Mouse (Mus musculus) MEL (cell line): Measurements from ENCODE around the gene Slx1b. TPM values are rescaled to one million over a fixed set of nuclear protein-coding genes. Genes with fewer than 3 reads are reported as not detected.

ENCODE experiments used
- DNase-seq: peaks from one replicate; pipeline ENCODE4 v3.0.0; 2011; ENCODE audit warnings: low read depth, low spot score
- H3K27ac ChIP-seq: 2 replicates; pipeline ENCODE4 v1.5.1; 2012; ENCODE audit warnings: low read depth, mild to moderate bottlenecking, control low read depth, low read length, moderate library complexity; ENCODE audit not compliant: control insufficient read depth
- H3K27me3 ChIP-seq, 2 experiments: fragments of 150-350 bp in 1 of 2; sonication (generic) in 1 of 2; 2 replicates each; pipeline ENCODE4 v1.6.1; 2012; ENCODE audit warnings: low read length in 2 of 2, mild to moderate bottlenecking in 2 of 2, improper control_type of control experiment in 1 of 2, moderate library complexity in 1 of 2; ENCODE audit not compliant: insufficient read depth in 2 of 2, control insufficient read depth in 1 of 2
- H3K36me3 ChIP-seq, 2 experiments: 2 replicates each; pipeline ENCODE4 v1.6.1; 2012 to 2014; ENCODE audit warnings: low read length in 2 of 2, improper control_type of control experiment in 1 of 2, inconsistent platforms in 1 of 2, mild to moderate bottlenecking in 1 of 2; ENCODE audit not compliant: insufficient read depth in 2 of 2, control insufficient read depth in 1 of 2
- H3K4me1 ChIP-seq, 2 experiments: fragments of 150-350 bp in 1 of 2; sonication (generic) in 1 of 2; 2 replicates each; pipeline ENCODE4 v1.6.1; 2012; ENCODE audit warnings: low read length in 2 of 2, improper control_type of control experiment in 1 of 2, mild to moderate bottlenecking in 1 of 2; ENCODE audit not compliant: insufficient read depth in 2 of 2, control insufficient read depth in 1 of 2
- H3K4me3 ChIP-seq, 2 experiments: fragments of 150-350 bp in 1 of 2; sonication (generic) in 1 of 2; 2 replicates each; pipeline ENCODE4 v1.5.1; 2012; ENCODE audit warnings: low read depth in 2 of 2, low read length in 2 of 2, mild to moderate bottlenecking in 2 of 2, moderate library complexity in 2 of 2, control low read depth in 1 of 2, improper control_type of control experiment in 1 of 2; ENCODE audit not compliant: control insufficient read depth in 1 of 2, insufficient read depth in 1 of 2
- H3K79me2 ChIP-seq: 2 replicates; pipeline ENCODE4 v1.6.1; 2012; ENCODE audit warnings: mild to moderate bottlenecking, low read length, moderate library complexity; ENCODE audit not compliant: control insufficient read depth, poor library complexity, insufficient read depth
- H3K9ac ChIP-seq: 2 replicates; pipeline ENCODE4 v1.6.1; 2012; ENCODE audit warnings: low read depth, mild to moderate bottlenecking, control low read depth, low read length, moderate library complexity; ENCODE audit not compliant: control insufficient read depth, poor library complexity, severe bottlenecking
- H3K9me3 ChIP-seq: fragments of 150-350 bp; sonication (generic); replicated peaks from 2 replicates; pipeline ENCODE4 v1.6.1; 2012; ENCODE audit warnings: mild to moderate bottlenecking, low read length, improper control_type of control experiment, moderate library complexity; ENCODE audit not compliant: insufficient read depth
- BHLHE40 ChIP-seq: IDR thresholded peaks from 2 replicates; pipeline ENCODE4 v1.6.1; 2012; ENCODE audit warnings: low read depth, mild to moderate bottlenecking, inconsistent platforms, low read length, improper control_type of control experiment, borderline replicate concordance
- CHD1 ChIP-seq: IDR thresholded peaks from 2 replicates; pipeline ENCODE4 v1.6.1; 2012; ENCODE audit warnings: low read depth, mild to moderate bottlenecking, inconsistent platforms, low read length, improper control_type of control experiment
- CHD2 ChIP-seq: IDR thresholded peaks from 2 replicates; pipeline ENCODE4 v1.6.1; 2011; ENCODE audit warnings: low read length, improper control_type of control experiment
- CTCF ChIP-seq, 3 experiments: IDR thresholded peaks in 2 of 3; conservative IDR thresholded peaks in 1 of 3; 2 replicates each; pipeline ENCODE4 v1.5.1; 2011 to 2012; ENCODE audit warnings: low read length in 3 of 3, low read depth in 2 of 3, mild to moderate bottlenecking in 2 of 3, improper control_type of control experiment in 1 of 3, inconsistent platforms in 1 of 3, mixed read lengths in 1 of 3, moderate library complexity in 1 of 3; ENCODE audit not compliant: control insufficient read depth in 1 of 3, insufficient read depth in 1 of 3, poor library complexity in 1 of 3, severe bottlenecking in 1 of 3
- E2F4 ChIP-seq: IDR thresholded peaks from 2 replicates; pipeline ENCODE4 v1.6.1; 2011; ENCODE audit warnings: low read depth, low read length, improper control_type of control experiment, borderline replicate concordance
- ELF1 ChIP-seq: IDR thresholded peaks from 2 replicates; pipeline ENCODE4 v1.6.1; 2014; ENCODE audit warnings: low read depth, mild to moderate bottlenecking, inconsistent platforms, low read length, improper control_type of control experiment, moderate library complexity
- EP300 ChIP-seq, 2 experiments: IDR thresholded peaks; 2 replicates each; pipeline ENCODE4 v1.6.1; 2011; ENCODE audit warnings: improper control_type of control experiment in 2 of 2, low read length in 2 of 2, low read depth in 1 of 2, mild to moderate bottlenecking in 1 of 2
- ETS1 ChIP-seq: IDR thresholded peaks from 2 replicates; pipeline ENCODE4 v1.6.1; 2012; ENCODE audit warnings: low read depth, mild to moderate bottlenecking, inconsistent platforms, low read length, improper control_type of control experiment, moderate library complexity
- GABPA ChIP-seq: IDR thresholded peaks from 2 replicates; pipeline ENCODE4 v1.6.1; 2012; ENCODE audit warnings: low read depth, mild to moderate bottlenecking, inconsistent platforms, low read length, improper control_type of control experiment, moderate library complexity
- GATA1 ChIP-seq: IDR thresholded peaks from 2 replicates; pipeline ENCODE4 v1.6.1; 2011; ENCODE audit warnings: low read depth, low read length, improper control_type of control experiment
- HCFC1 ChIP-seq: IDR thresholded peaks from 2 replicates; pipeline ENCODE4 v1.6.1; 2012; ENCODE audit warnings: low read depth, mild to moderate bottlenecking, inconsistent platforms, low read length, improper control_type of control experiment, moderate library complexity
- JUND ChIP-seq: IDR thresholded peaks from 2 replicates; pipeline ENCODE4 v1.6.1; 2011; ENCODE audit warnings: low read depth, mild to moderate bottlenecking, improper control_type of control experiment, low read length
- MAFK ChIP-seq: IDR thresholded peaks from 2 replicates; pipeline ENCODE4 v1.6.1; 2011; ENCODE audit warnings: low read depth, mild to moderate bottlenecking, low read length, improper control_type of control experiment, borderline replicate concordance
- MAX ChIP-seq: IDR thresholded peaks from 2 replicates; pipeline ENCODE4 v1.6.1; 2011; ENCODE audit warnings: low read length, improper control_type of control experiment
- MAZ ChIP-seq: IDR thresholded peaks from 2 replicates; pipeline ENCODE4 v1.6.1; 2012; ENCODE audit warnings: low read depth, mild to moderate bottlenecking, inconsistent platforms, low read length, improper control_type of control experiment
- MEF2A ChIP-seq: IDR thresholded peaks from 2 replicates; pipeline ENCODE4 v1.6.1; 2014; ENCODE audit warnings: low read depth, mild to moderate bottlenecking, inconsistent platforms, low read length, improper control_type of control experiment; ENCODE audit not compliant: poor library complexity, insufficient replicate concordance, severe bottlenecking; ENCODE audit errors: extremely low read depth
- MXI1 ChIP-seq: IDR thresholded peaks from 2 replicates; pipeline ENCODE4 v1.6.1; 2011; ENCODE audit warnings: mild to moderate bottlenecking, low read depth, low read length, improper control_type of control experiment
- MYB ChIP-seq: IDR thresholded peaks from 2 replicates; pipeline ENCODE4 v1.6.1; 2011; ENCODE audit warnings: mild to moderate bottlenecking, low read depth, low read length, improper control_type of control experiment
- MYC ChIP-seq: IDR thresholded peaks from 2 replicates; pipeline ENCODE4 v1.6.1; 2011; ENCODE audit warnings: low read depth, mild to moderate bottlenecking, low read length, improper control_type of control experiment, moderate library complexity
- NELFE ChIP-seq: IDR thresholded peaks from 2 replicates; pipeline ENCODE4 v1.6.1; 2011; ENCODE audit warnings: low read depth, low read length, improper control_type of control experiment
- NRF1 ChIP-seq: IDR thresholded peaks from 2 replicates; pipeline ENCODE4 v1.6.1; 2014; ENCODE audit warnings: low read depth, mild to moderate bottlenecking, inconsistent platforms, low read length, improper control_type of control experiment, moderate library complexity; ENCODE audit not compliant: poor library complexity, insufficient read depth, severe bottlenecking
- POLR2A ChIP-seq, 2 experiments: IDR thresholded peaks; 2 replicates each; pipeline ENCODE4 v1.6.1; 2011 to 2012; ENCODE audit warnings: low read length in 2 of 2, mild to moderate bottlenecking in 2 of 2, control low read depth in 1 of 2, improper control_type of control experiment in 1 of 2, low read depth in 1 of 2, moderate library complexity in 1 of 2; ENCODE audit not compliant: control insufficient read depth in 1 of 2, insufficient read depth in 1 of 2, poor library complexity in 1 of 2
- POLR2AphosphoS2 ChIP-seq: IDR thresholded peaks from 2 replicates; pipeline ENCODE4 v1.6.1; 2011; ENCODE audit warnings: low read length, improper control_type of control experiment
- POLR2AphosphoS5 ChIP-seq: IDR thresholded peaks from 2 replicates; pipeline ENCODE4 v1.6.1; 2012; ENCODE audit warnings: low read depth, borderline replicate concordance, mild to moderate bottlenecking, inconsistent platforms, low read length, moderate library complexity, mixed read lengths
- RAD21 ChIP-seq: IDR thresholded peaks from 2 replicates; pipeline ENCODE4 v1.6.1; 2011; ENCODE audit warnings: mild to moderate bottlenecking, low read depth, low read length, improper control_type of control experiment
- RCOR1 ChIP-seq: IDR thresholded peaks from 2 replicates; pipeline ENCODE4 v1.6.1; 2012; ENCODE audit warnings: low read depth, mild to moderate bottlenecking, inconsistent platforms, low read length, improper control_type of control experiment
- SIN3A ChIP-seq: IDR thresholded peaks from 2 replicates; pipeline ENCODE4 v1.6.1; 2012; ENCODE audit warnings: low read length, improper control_type of control experiment, inconsistent platforms
- SMC3 ChIP-seq: IDR thresholded peaks from 2 replicates; pipeline ENCODE4 v1.6.1; 2011; ENCODE audit warnings: low read depth, low read length, improper control_type of control experiment
- TAL1 ChIP-seq: IDR thresholded peaks from 2 replicates; pipeline ENCODE4 v1.6.1; 2012; ENCODE audit warnings: mild to moderate bottlenecking, inconsistent platforms, low read length, moderate library complexity, mixed read lengths
- TBP ChIP-seq: IDR thresholded peaks from 2 replicates; pipeline ENCODE4 v1.8.0; 2011; ENCODE audit warnings: low read depth, low read length, improper control_type of control experiment
- TCF12 ChIP-seq: IDR thresholded peaks from 2 replicates; pipeline ENCODE4 v1.6.1; 2014; ENCODE audit warnings: low read depth, mild to moderate bottlenecking, inconsistent platforms, low read length, improper control_type of control experiment, moderate library complexity
- UBTF ChIP-seq: IDR thresholded peaks from 2 replicates; pipeline ENCODE4 v1.6.1; 2012; ENCODE audit warnings: low read depth, mild to moderate bottlenecking, inconsistent platforms, low read length, improper control_type of control experiment, moderate library complexity, borderline replicate concordance; ENCODE audit not compliant: insufficient read depth
- USF1 ChIP-seq: IDR thresholded peaks from 2 replicates; pipeline ENCODE4 v1.6.1; 2014; ENCODE audit warnings: low read depth, mild to moderate bottlenecking, inconsistent platforms, low read length, improper control_type of control experiment, moderate library complexity
- USF2 ChIP-seq, 2 experiments: IDR thresholded peaks; 2 replicates each; pipeline ENCODE4 v1.6.1; 2011 to 2012; ENCODE audit warnings: improper control_type of control experiment in 2 of 2, low read length in 2 of 2, borderline replicate concordance in 1 of 2, inconsistent platforms in 1 of 2, low read depth in 1 of 2, mild to moderate bottlenecking in 1 of 2; ENCODE audit not compliant: insufficient read depth in 1 of 2
- ZC3H11A ChIP-seq: IDR thresholded peaks from 2 replicates; pipeline ENCODE4 v1.6.1; 2012; ENCODE audit warnings: low read depth, mild to moderate bottlenecking, inconsistent platforms, low read length, improper control_type of control experiment
- ZKSCAN1 ChIP-seq: IDR thresholded peaks from 2 replicates; pipeline ENCODE4 v1.6.1; 2012; ENCODE audit warnings: low read depth, mild to moderate bottlenecking, inconsistent platforms, low read length, improper control_type of control experiment, moderate library complexity
- ZMIZ1 ChIP-seq: IDR thresholded peaks from 2 replicates; pipeline ENCODE4 v1.6.1; 2012; ENCODE audit warnings: low read depth, mild to moderate bottlenecking, inconsistent platforms, low read length, improper control_type of control experiment, moderate library complexity
- ZNF384 ChIP-seq: IDR thresholded peaks from 2 replicates; pipeline ENCODE4 v1.6.1; 2012; ENCODE audit warnings: low read depth, mild to moderate bottlenecking, inconsistent platforms, low read length, improper control_type of control experiment
- polyA plus RNA-seq, 2 experiments: library from polyadenylated mRNA; stranded (reverse) in 1 of 2; unstranded in 1 of 2; fragments of >175 nt in 1 of 2; fragments of >200 nt in 1 of 2; gene quantifications; 2 replicates each; pipeline versions ENCODE4 v1.2.1 to v1.2.4; 2012; ENCODE audit warnings: low replicate concordance in 2 of 2, low read depth in 1 of 2; ENCODE audit not compliant: insufficient read length in 2 of 2, insufficient read depth in 1 of 2, missing spikeins in 1 of 2
- total RNA-seq: library from RNA; depleted of rRNA; stranded (reverse); fragments of 300-350 nt; gene quantifications from 2 replicates; pipeline ENCODE4 v1.2.3, GENCODE M21; 2012

Gene Slx1b
- total and polyA plus RNA-seq, 3 experiments = 4.6 to 10.2 TPM; not detected in 1

- peaks cover 0 to 47% of the 10 kb centered on the region in 2 experiments; a peak in 3 of 4 replicates for H3K36me3 ChIP-seq
- no peak for DNase-seq
- H3K4me1 ChIP-seq = peaks cover 26 to 29% of the 10 kb centered on the region in 2 experiments
- H3K4me3 ChIP-seq = no peak overlapping the region
- H3K9me3 ChIP-seq = no peaks in the 10 kb centered on the region
- peaks cover 8% of the 10 kb centered on the region for H3K79me2 ChIP-seq
- no peaks in the 10 kb centered on the region for H3K27me3 ChIP-seq
- H3K9ac ChIP-seq = no peak overlapping the region
- H3K27ac ChIP-seq = no peak overlapping the region
- TF ChIP-seq SMC3 = no peak
- TF ChIP-seq RAD21 = no peak
- no peak for TF ChIP-seq MYB
- peak; percentile 45 for TF ChIP-seq GATA1
- no peak for TF ChIP-seq MEF2A
- no peak for TF ChIP-seq GABPA
- no peak for TF ChIP-seq ZNF384
- no peak for TF ChIP-seq ZMIZ1
- no peak for TF ChIP-seq MAZ
- TF ChIP-seq JUND = no peak
- no peak for TF ChIP-seq USF1
- no peak for TF ChIP-seq ZKSCAN1
- peak; percentile 96 for TF ChIP-seq MAFK
- TF ChIP-seq E2F4 = no peak
- peak; percentile 56 for TF ChIP-seq MAX
- no peak for TF ChIP-seq ELF1
- TF ChIP-seq CHD2 = no peak
- TF ChIP-seq MYC = peak; percentile 76; the same call in 1 of the 2 replicates
- 0 out of 4 replicates have a peak, but pooled peaks of 1 of the 2 experiments have one; percentile 3 for TF ChIP-seq USF2 (IDR thresholded peaks at IDR 0.05; ENCODE audit: borderline replicate concordance in 1 of 2, insufficient read depth in 1 of 2, low read depth in 1 of 2, low read length in 2 of 2)
- TF ChIP-seq POLR2AphosphoS2 = no peak
- peak; percentile 57 for TF ChIP-seq SIN3A
- no peak for TF ChIP-seq TAL1
- no peak for TF ChIP-seq TCF12
- no peak for TF ChIP-seq UBTF
- TF ChIP-seq CHD1 = no peak
- TF ChIP-seq CTCF (IDR thresholded peaks at IDR 0.05 in 2 of 3, conservative IDR thresholded peaks at IDR 0.05 in 1 of 3; ENCODE audit: control insufficient read depth in 1 of 3, insufficient read depth in 1 of 3, low read depth in 2 of 3, low read length in 3 of 3, poor library complexity in 1 of 3, severe bottlenecking in 1 of 3) = no peak
- peak; percentile 22; the same call in 1 of the 2 replicates for TF ChIP-seq NELFE
- no peak for TF ChIP-seq TBP
- TF ChIP-seq MXI1 = peak; percentile 55
- TF ChIP-seq BHLHE40 = peak; percentile 31; the same call in 1 of the 2 replicates
- TF ChIP-seq RCOR1 = no peak
- no peak; the same call in 1 of the 2 replicates for TF ChIP-seq ETS1
- no peak for TF ChIP-seq NRF1
- TF ChIP-seq ZC3H11A = no peak
- no peak for TF ChIP-seq HCFC1
- no peak for TF ChIP-seq EP300 (IDR thresholded peaks at IDR 0.05; ENCODE audit: low read depth in 1 of 2, low read length in 2 of 2)
- TF ChIP-seq POLR2AphosphoS5 = no peak
- TF ChIP-seq POLR2A (IDR thresholded peaks at IDR 0.05; ENCODE audit: control insufficient read depth in 1 of 2, insufficient read depth in 1 of 2, low read depth in 1 of 2, low read length in 2 of 2, poor library complexity in 1 of 2) = no peak
Observed at GRCm38 (mm10) chr7:126653991-126654390, 41.6 kb downstream of the Slx1b start.
